Mouse (Mus musculus) CH12.LX (cell line): ENCODE measurements at regions not wholly inside any gene's neighbourhood (a gene's known extent, or its start where the extent isn't known, plus 50 kb on each side); places are given as distances from the start of the nearest gene placed in this dataset.

Experiments used
- BHLHE40 ChIP-seq: IDR thresholded peaks from 2 replicates; pipeline ENCODE4 v1.6.1; 2011; ENCODE audit warnings: mild to moderate bottlenecking, low read depth, low read length, improper control_type of control experiment
- CHD1 ChIP-seq: IDR thresholded peaks from 2 replicates; pipeline ENCODE4 v1.6.1; 2012; ENCODE audit warnings: low read depth, low read length, improper control_type of control experiment, inconsistent platforms
- CHD2 ChIP-seq: IDR thresholded peaks from 2 replicates; pipeline ENCODE4 v1.6.1; 2011; ENCODE audit warnings: low read length, improper control_type of control experiment
- CTCF ChIP-seq, 2 experiments: IDR thresholded peaks in 1 of 2; conservative IDR thresholded peaks in 1 of 2; 2 replicates each; pipeline ENCODE4 v1.5.1; 2011 to 2012; ENCODE audit warnings: low read depth in 2 of 2, low read length in 2 of 2, improper control_type of control experiment in 1 of 2, inconsistent platforms in 1 of 2, mild to moderate bottlenecking in 1 of 2, moderate library complexity in 1 of 2
- E2F4 ChIP-seq: IDR thresholded peaks from 2 replicates; pipeline ENCODE4 v1.6.1; 2011; ENCODE audit warnings: low read depth, low read length, improper control_type of control experiment; ENCODE audit not compliant: insufficient replicate concordance
- ETS1 ChIP-seq: conservative IDR thresholded peaks from 2 replicates; pipeline ENCODE4 v1.6.1; 2012; ENCODE audit warnings: low read depth, mild to moderate bottlenecking, inconsistent platforms, low read length, improper control_type of control experiment, moderate library complexity
- GABPA ChIP-seq: IDR thresholded peaks from 2 replicates; pipeline ENCODE4 v1.6.1; 2012; ENCODE audit warnings: low read depth, low read length, improper control_type of control experiment, inconsistent platforms; ENCODE audit not compliant: insufficient replicate concordance
- IRF4 ChIP-seq: IDR thresholded peaks from 2 replicates; pipeline ENCODE4 v1.6.1; 2014; ENCODE audit warnings: low read depth, mild to moderate bottlenecking, inconsistent platforms, low read length, improper control_type of control experiment
- POLR2A ChIP-seq: IDR thresholded peaks from 2 replicates; pipeline ENCODE4 v1.6.1; 2011; ENCODE audit warnings: low read depth, mild to moderate bottlenecking, improper control_type of control experiment, low read length
- USF1 ChIP-seq: IDR thresholded peaks from 2 replicates; pipeline ENCODE4 v1.6.1; 2014; ENCODE audit warnings: low read depth, mild to moderate bottlenecking, inconsistent platforms, low read length, improper control_type of control experiment
- ZC3H11A ChIP-seq: IDR thresholded peaks from 2 replicates; pipeline ENCODE4 v1.6.1; 2012; ENCODE audit warnings: low read depth, mild to moderate bottlenecking, inconsistent platforms, low read length, improper control_type of control experiment
- ZMIZ1 ChIP-seq: IDR thresholded peaks from 2 replicates; pipeline ENCODE4 v1.6.1; 2012; ENCODE audit warnings: low read depth, mild to moderate bottlenecking, inconsistent platforms, low read length, improper control_type of control experiment

DNA sequence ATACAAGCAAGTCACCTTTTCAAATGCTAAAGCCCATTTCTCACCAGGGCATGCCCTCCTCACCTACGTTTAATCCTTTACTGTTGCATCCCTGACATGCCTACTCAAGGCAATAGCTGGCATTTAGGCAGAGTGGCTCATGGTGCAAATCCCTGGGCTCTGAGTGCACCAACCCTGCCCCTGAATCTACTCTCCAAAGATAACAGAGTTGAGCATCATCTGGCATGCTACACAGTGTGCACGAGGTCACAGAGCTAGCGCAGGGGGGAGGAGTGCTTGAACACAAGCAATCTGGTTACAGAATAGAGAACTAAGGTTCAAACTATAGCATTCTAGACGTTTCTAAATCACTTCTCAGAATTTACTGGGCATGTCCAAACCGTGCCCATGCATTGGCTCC, 161.6 kb upstream of the Fstl4 start:
- no peak for TF ChIP-seq CHD1
- TF ChIP-seq POLR2A, result no peak
- no peak for TF ChIP-seq CTCF (conservative IDR thresholded peaks at IDR 0.05 in 1 of 2, IDR thresholded peaks at IDR 0.05 in 1 of 2; ENCODE audit: low read depth in 2 of 2, low read length in 2 of 2)
- no peak for TF ChIP-seq CHD2
- no peak for TF ChIP-seq ZC3H11A
- no peak for TF ChIP-seq E2F4
- no peak for TF ChIP-seq USF1
- no peak for TF ChIP-seq IRF4
- no peak for TF ChIP-seq ETS1
- no peak for TF ChIP-seq GABPA
- no peak for TF ChIP-seq BHLHE40
- TF ChIP-seq ZMIZ1, result no peak
